Mouse (Mus musculus) neural tube, embryonic 13.5 days (tissue): ENCODE data around the gene Scrn1. TPM values are rescaled to one million over a fixed set of nuclear protein-coding genes. Genes with fewer than 3 reads are reported as not detected.

Experiments used
- ATAC-seq: fragments of 200-750 bp; cut with Nextera tagmentation; 2 replicates; pipeline ENCODE4 v1.8.0; 2017; ENCODE audit warnings: low read depth, mild to moderate bottlenecking, moderate TSS enrichment, moderate library complexity
- H3K27ac ChIP-seq: fragments of 300-500 bp; sonication (generic); replicated peaks from 2 replicates; pipeline ENCODE4 v1.5.1; 2015; ENCODE audit warnings: moderate library complexity, mild to moderate bottlenecking, inconsistent platforms
- H3K27me3 ChIP-seq: fragments of 300-500 bp; sonication (generic); 2 replicates; pipeline ENCODE4 v1.6.1; 2015; ENCODE audit warnings: mild to moderate bottlenecking, inconsistent platforms
- H3K36me3 ChIP-seq: fragments of 300-500 bp; sonication (generic); 2 replicates; pipeline ENCODE4 v1.6.1; 2015; ENCODE audit warnings: mild to moderate bottlenecking, inconsistent platforms
- H3K4me1 ChIP-seq: fragments of 300-500 bp; sonication (generic); replicated peaks from 2 replicates; pipeline ENCODE4 v1.6.1; 2015; ENCODE audit warnings: inconsistent platforms
- H3K4me2 ChIP-seq: fragments of 300-500 bp; sonication (generic); 2 replicates; pipeline ENCODE4 v1.6.1; 2015; ENCODE audit warnings: inconsistent platforms, mild to moderate bottlenecking, moderate library complexity
- H3K4me3 ChIP-seq: fragments of 300-500 bp; sonication (generic); 2 replicates; pipeline ENCODE4 v1.5.1; 2015; ENCODE audit warnings: mild to moderate bottlenecking, inconsistent platforms
- H3K9ac ChIP-seq: fragments of 300-500 bp; sonication (generic); 2 replicates; pipeline ENCODE4 v1.6.1; 2015; ENCODE audit warnings: moderate library complexity, mild to moderate bottlenecking, inconsistent platforms
- H3K9me3 ChIP-seq: fragments of 300-500 bp; sonication (generic); 2 replicates; pipeline ENCODE4 v1.6.1; 2016; ENCODE audit warnings: inconsistent platforms
- WGBS: fragments of 180-500 bp; shearing (Covaris S2); methylation state at CpG from one replicate; pipeline ENCODE4 v1.1.7; 2015; 5-methylcytosine and 5-hydroxymethylcytosine counted together
- polyA plus RNA-seq: library from polyadenylated mRNA; unstranded; fragments of >200 nt; fragmentation: Nextera tagmentation; extraction: Ambion mirVana; gene quantifications from 2 replicates; pipeline ENCODE4 v1.2.1, GENCODE M21; 2015

Scrn1 gene
- polyA plus RNA-seq, 1 experiment from 2014 or later = 95.5 TPM

DNA sequence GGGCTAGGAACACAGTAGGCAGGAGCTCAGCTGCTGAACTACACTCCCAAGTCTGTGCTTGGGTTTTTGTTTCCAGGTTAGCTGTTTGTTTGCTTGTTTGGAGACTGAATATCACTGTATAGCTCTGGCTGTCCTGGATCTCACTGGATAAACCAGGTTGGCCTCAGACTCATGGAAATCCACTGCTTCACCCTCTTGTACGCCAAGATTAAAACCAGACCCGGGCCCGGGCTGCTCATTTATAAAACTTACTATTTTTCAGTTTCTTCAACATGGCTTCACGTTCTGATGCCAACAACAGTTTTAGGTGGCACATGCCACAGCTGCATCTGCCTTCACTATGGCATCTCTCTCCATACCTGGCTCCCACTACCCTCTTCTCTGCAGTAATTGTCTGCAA is 2.7 kb downstream of the Scrn1 start:
- 88% methylated on average over 4 of the region's 4 CpGs for WGBS
- ATAC-seq = no peak
- Histone ChIP-seq H3K4me2 (peak overlapping the region; percentile 80), H3K4me1 (peaks cover 68% of the 10 kb centered on the region), H3K36me3 (no peaks in the 10 kb centered on the region), H3K9me3 (no peaks in the 10 kb centered on the region), H3K4me3 (0 out of 2 replicates have a peak overlapping the region, but pooled peaks have one; percentile 68), H3K9ac (peak overlapping the region; percentile 89), H3K27me3 (no peaks in the 10 kb centered on the region), H3K27ac (no peak overlapping the region)

DNA sequence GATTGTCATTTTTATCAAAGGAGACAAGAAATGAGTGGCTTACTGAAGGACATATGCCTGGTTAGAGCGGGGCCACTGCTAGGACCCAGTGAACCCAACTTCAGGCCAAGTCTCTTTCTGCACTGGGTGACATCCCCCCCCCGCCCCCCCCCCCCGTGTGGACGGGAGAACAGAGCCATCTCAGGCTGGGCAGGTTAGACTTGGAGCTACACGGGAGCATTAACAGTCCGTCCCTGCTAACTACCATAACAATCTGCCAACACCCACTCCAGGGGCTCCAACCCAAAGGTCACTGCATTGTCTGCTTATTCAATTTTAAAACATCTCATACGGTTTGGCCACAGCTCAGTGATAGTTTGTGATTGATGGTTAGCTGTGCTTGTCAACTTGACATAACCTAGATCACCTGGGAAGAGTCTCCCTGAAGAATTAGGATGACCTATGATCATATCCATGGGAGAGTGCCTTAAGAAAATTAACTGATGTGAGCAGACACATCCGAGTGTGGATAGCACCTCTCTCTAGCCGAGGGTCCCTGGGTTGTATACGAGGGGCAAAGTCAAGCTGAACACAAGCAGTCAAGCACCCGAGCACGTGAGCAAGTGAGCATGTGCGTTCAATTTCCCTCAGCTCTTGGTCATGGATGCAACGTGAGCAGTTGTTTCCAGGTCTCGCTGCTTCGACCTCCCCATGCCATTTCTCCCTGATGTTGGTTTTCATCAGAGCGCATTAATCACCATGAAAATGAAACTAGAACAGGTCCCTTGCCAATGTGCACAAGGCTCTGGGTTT is 4.1 kb downstream of the Scrn1 start:
- no peaks in the 10 kb centered on the region for H3K9me3 ChIP-seq
- H3K27ac ChIP-seq = no peak overlapping the region
- no peaks in the 10 kb centered on the region for H3K27me3 ChIP-seq
- H3K4me3 ChIP-seq = no peak overlapping the region
- no peak for ATAC-seq
- WGBS = 76% methylated on average over 17 of the region's 17 CpGs
- 0 out of 2 replicates have a peak, but pooled peaks cover 3% of the 10 kb centered on the region for H3K36me3 ChIP-seq
- H3K9ac ChIP-seq = no peak overlapping the region
- peak overlapping the region; percentile 21 for H3K4me2 ChIP-seq
- peaks cover 61% of the 10 kb centered on the region for H3K4me1 ChIP-seq

DNA sequence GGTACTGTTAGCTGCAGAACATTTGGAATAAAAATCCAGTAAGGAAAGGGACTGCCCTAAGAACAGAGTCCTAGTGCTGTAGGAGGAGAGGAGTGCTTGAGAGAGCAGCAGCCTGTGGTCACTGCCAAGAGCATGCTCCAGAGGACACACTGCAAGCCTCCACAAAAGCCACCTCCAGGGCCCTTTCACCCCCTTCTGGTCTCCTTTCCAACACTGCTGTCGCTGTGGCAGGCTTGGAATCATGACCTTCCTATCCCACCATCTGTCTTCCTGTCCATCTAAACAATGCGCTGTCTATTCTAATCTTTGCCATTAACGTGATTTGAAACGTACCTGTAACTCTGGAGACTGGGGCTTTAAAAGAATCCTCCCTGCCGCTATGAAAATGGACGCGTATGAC is 7.8 kb downstream of the Scrn1 start:
- Histone ChIP-seq H3K4me3 (no peak overlapping the region), H3K36me3 (0 out of 2 replicates have a peak, but pooled peaks cover 3% of the 10 kb centered on the region), H3K27ac (no peak overlapping the region), H3K27me3 (0 out of 2 replicates have a peak, but pooled peaks cover 8% of the 10 kb centered on the region), H3K4me2 (no peak overlapping the region), H3K9me3 (no peaks in the 10 kb centered on the region), H3K4me1 (peaks cover 52% of the 10 kb centered on the region), H3K9ac (no peak overlapping the region)
- WGBS = 56% methylated on average over 7 of the region's 7 CpGs
- no peak for ATAC-seq

DNA sequence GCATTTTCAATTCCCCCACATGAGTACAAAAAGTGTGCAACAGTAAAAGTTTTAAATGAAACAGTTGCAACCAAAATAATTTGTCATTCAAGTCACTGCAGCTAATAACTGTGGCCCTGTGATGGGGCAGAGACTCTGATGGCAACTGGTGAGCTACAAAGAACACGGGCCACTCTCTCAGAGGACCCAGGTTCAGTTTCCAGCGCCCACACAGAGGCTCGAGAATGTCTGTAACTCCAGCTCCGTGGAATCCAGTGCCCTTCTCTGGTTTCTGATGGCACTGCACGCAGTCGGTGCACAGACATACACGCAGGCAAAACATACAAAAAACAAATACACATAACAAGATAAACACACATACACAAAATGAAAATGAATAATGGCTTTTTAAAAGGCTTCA is 8.6 kb downstream of the Scrn1 start:
- Histone ChIP-seq H3K9ac (no peak overlapping the region), H3K27me3 (0 out of 2 replicates have a peak, but pooled peaks cover 8% of the 10 kb centered on the region), H3K27ac (no peak overlapping the region), H3K9me3 (no peaks in the 10 kb centered on the region), H3K4me1 (peaks cover 55% of the 10 kb centered on the region), H3K4me2 (no peak overlapping the region), H3K4me3 (no peak overlapping the region), H3K36me3 (0 out of 2 replicates have a peak, but pooled peaks cover 3% of the 10 kb centered on the region)
- WGBS = 94% methylated on average over 7 of the region's 7 CpGs
- no peak for ATAC-seq

DNA sequence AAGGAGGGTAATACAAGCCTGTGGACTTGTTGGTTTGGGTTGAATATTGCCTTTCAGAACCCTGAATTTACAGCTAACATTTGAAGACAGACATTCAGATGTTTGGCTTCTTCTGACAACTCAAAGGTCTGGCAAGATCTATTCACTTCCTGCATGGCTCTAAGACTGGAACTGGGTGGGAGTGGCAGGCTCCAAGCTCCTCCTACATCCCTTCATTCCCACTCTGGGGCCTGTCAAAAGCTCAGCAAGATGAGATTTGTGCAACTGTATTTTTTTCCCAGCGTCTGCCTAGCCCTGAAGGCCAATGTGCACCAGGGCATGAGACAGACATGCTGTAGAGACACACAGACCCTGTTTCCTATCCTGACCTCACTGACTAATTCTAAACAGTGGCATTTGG is 10.5 kb downstream of the Scrn1 start:
- Histone ChIP-seq H3K36me3 (peaks cover 6% of the 10 kb centered on the region; the same call in 1 of the 2 replicates), H3K4me2 (no peak overlapping the region), H3K4me3 (no peak overlapping the region), H3K9me3 (no peaks in the 10 kb centered on the region), H3K27ac (peak overlapping the region; percentile 46; the same call in 1 of the 2 replicates), H3K4me1 (peaks cover 67% of the 10 kb centered on the region), H3K27me3 (0 out of 2 replicates have a peak, but pooled peaks cover 8% of the 10 kb centered on the region), H3K9ac (no peak overlapping the region)
- no peak for ATAC-seq
- WGBS = 53% methylated on average over 1 of the region's 1 CpGs

DNA sequence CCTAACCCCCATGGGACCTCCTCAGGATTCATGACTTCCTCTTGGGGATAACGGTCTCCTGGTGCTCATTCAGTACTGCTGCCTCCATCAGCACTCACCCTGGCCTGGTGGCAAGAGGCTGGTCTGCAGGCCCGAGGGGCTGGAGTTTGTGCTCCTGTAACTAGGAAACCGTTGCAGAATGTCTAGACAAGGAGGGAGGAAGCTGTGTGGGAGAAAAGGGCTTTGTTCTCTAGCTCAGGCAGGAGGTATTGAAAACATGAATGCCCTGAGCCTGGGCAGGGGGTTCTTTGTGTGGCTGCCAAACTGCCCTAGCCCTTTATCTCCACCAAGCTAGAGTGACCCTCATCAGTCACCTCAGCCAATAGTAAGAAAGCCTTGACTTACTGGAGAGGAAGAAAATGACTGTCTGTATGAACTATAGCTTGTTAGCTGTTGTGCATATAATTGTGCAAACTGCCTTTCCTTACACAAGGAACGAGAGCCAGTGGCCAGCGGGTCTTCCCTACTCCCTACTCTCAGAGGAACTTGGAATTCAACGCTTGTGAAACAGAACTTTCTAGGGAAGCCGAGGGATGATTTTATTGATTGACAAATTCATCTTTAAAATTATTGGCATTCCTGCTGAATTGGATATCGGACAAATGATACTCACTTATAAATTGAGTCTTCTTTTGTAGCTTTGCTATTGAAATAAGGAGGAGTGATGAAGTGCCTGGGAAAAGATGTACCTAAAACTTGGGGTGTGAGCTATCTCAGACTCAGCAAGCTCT is 11.8 kb downstream of the Scrn1 start:
- Histone ChIP-seq H3K9me3 (no peaks in the 10 kb centered on the region), H3K27ac (peak overlapping the region; percentile 59), H3K4me3 (no peak overlapping the region), H3K9ac (no peak overlapping the region), H3K4me1 (peaks cover 73% of the 10 kb centered on the region), H3K36me3 (peaks cover 6% of the 10 kb centered on the region; the same call in 1 of the 2 replicates), H3K27me3 (0 out of 2 replicates have a peak, but pooled peaks cover 8% of the 10 kb centered on the region), H3K4me2 (no peak overlapping the region)
- ATAC-seq = peak; percentile 77
- 10% methylated on average over 8 of the region's 8 CpGs for WGBS

DNA sequence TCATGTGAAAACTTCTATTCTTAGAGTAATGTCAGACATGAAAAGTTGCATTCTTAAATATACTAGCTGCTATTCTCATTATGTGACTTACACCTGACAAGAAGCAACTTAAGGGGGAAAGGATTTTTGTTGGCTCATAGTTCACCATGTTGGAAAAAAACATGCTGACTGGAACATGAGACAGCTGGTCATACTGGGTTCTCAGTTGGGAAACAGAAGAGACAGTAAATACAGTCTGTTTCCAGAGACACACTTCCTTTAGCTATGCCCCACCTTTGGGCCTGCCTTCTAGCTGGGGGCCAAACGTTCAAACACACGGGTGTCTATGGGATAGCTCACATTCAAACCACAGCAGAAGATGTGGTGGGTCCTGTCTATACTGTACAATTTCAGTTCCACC is 12.7 kb downstream of the Scrn1 start:
- peak overlapping the region; percentile 59 for H3K27ac ChIP-seq
- H3K9me3 ChIP-seq = no peaks in the 10 kb centered on the region
- H3K27me3 ChIP-seq = 0 out of 2 replicates have a peak, but pooled peaks cover 8% of the 10 kb centered on the region
- H3K9ac ChIP-seq = no peak overlapping the region
- H3K36me3 ChIP-seq = peaks cover 6% of the 10 kb centered on the region; the same call in 1 of the 2 replicates
- no peak for ATAC-seq
- H3K4me3 ChIP-seq = no peak overlapping the region
- no peak overlapping the region for H3K4me2 ChIP-seq
- H3K4me1 ChIP-seq = peaks cover 79% of the 10 kb centered on the region
- 45% methylated on average over 2 of the region's 2 CpGs for WGBS

DNA sequence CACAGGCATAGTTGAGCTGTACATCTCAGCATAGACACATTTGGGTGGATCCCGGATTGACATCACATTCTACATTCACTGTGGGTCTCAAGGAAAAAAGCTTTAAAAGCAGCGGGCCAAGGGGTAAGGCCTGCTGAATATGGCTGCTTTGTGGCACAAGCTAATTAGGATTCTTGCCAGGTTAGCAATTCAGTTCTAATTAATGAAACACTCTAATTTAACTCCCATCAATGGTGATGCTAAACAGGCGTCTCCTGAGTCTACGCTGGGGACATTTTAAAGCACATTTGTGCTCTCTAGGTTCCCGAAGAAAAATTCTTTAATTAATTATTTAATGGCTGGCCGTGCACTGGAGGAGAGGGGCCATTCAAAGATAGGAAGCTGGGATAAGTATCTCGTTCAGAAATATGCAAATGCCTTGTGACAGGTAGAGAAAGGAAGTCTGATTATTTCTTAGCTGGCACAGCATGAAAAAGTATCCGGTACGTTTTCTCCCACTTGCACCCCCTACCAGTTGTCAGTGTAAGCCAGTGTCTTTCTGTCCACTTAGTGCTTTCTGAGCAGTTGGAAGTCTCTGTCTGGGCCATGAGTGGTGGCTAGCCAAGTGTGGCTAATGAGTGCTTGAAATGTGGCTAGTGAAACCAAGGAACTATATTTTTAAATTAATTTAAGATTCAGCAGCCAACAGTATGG is 13.4 kb downstream of the Scrn1 start:
- H3K27ac ChIP-seq = peak overlapping the region; percentile 55
- no peaks in the 10 kb centered on the region for H3K9me3 ChIP-seq
- no peak overlapping the region for H3K9ac ChIP-seq
- 0 out of 2 replicates have a peak, but pooled peaks cover 8% of the 10 kb centered on the region for H3K27me3 ChIP-seq
- 25% methylated on average over 9 of the region's 9 CpGs for WGBS
- ATAC-seq = peak; percentile 74
- no peak overlapping the region for H3K4me3 ChIP-seq
- H3K36me3 ChIP-seq = peaks cover 6% of the 10 kb centered on the region; the same call in 1 of the 2 replicates
- H3K4me2 ChIP-seq = peak overlapping the region; percentile 11; the same call in 1 of the 2 replicates
- H3K4me1 ChIP-seq = peaks cover 81% of the 10 kb centered on the region

DNA sequence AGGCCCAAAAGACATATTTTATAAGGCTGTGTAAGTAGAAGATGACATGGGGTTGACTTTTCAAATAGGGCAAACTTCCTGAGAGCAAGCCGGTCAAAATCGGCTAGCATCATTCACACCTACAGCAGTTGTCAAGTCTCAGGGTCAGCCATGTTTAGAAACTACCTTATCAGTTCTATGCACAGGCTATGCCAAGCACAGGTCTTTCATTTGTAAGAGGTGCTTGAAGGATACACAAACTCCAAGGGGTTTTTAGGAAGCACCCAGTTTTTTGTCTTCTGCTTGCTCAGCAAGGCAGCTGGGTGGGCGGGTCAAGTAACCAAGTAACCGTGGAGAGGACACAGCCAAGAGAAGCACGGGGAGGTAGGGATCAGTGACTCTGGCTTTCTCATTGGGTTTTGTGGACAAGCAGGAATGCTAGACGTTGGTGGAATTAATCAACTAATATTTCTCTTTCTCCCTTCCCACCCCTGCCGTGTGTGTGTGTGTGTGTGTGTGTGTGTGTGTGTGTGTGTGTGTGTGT is 15.4 kb downstream of the Scrn1 start:
- Histone ChIP-seq H3K27ac (no peak overlapping the region), H3K36me3 (peaks cover 3% of the 10 kb centered on the region; the same call in 1 of the 2 replicates), H3K4me2 (no peak overlapping the region), H3K4me3 (no peak overlapping the region), H3K27me3 (0 out of 2 replicates have a peak, but pooled peaks cover 6% of the 10 kb centered on the region), H3K9me3 (no peaks in the 10 kb centered on the region), H3K4me1 (peaks cover 79% of the 10 kb centered on the region), H3K9ac (no peak overlapping the region)
- ATAC-seq = no peak
- 68% methylated on average over 6 of the region's 7 CpGs for WGBS

DNA sequence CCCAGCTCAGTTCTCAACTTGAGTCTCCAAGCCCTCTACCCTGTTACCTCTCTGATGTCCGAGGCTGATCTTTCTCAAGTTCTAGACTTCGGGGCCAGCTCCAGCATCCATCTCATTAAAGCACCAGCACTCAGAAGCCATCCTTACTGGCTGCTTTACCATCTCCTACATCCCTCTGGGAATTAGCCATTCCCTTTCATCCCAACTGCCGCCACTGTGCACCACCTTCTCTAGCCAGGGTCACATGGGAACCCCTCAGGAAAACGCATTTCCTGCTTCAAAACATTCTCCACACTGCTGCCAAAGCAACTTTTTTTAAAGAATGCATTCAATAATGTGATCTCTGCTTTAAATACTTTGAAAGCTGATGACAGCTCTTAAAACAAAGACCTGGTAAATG is 17.0 kb downstream of the Scrn1 start:
- 65% methylated on average over 4 of the region's 4 CpGs for WGBS
- H3K4me1 ChIP-seq = peaks cover 63% of the 10 kb centered on the region

DNA sequence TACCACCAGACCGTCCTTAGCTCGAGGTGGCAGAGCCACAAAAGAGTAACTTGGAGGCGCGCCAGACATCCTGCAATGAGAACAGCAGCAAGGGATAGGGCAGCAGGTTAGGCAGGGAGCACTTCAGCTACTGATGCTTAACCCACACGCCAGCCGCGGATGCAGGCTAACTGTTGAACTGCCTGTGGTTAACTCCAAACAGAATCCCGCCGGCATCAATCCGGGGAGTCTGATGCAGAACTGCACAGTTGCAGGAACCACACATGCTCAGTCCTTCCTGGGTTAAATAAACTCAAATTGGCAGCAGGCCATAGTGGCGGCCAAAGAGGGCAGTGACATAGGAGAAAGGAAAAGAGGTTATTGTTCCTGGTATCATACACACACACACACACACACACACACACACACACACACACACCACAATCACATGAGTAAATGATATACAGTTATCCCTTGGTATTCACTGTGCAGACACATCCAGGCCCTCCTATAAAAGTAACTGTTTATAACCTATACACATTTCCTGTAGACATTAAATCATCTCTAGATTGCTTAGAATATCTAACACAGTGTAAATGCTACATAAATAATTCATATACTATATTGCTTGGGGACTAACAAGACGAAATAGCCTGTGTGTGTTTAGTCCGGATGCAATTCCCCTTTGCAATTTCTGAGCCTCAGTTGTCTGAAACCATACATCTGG is 17.8 kb downstream of the Scrn1 start:
- H3K9me3 ChIP-seq = no peaks in the 10 kb centered on the region
- WGBS = 49% methylated on average over 13 of the region's 13 CpGs

More for the DNA sequence above, 17.0 kb downstream of the Scrn1 start:
- no peak overlapping the region for H3K4me3 ChIP-seq
- H3K36me3 ChIP-seq = peaks cover 9% of the 10 kb centered on the region; the same call in 1 of the 2 replicates
- peak overlapping the region; percentile 59; the same call in 1 of the 2 replicates for H3K27ac ChIP-seq
- H3K9ac ChIP-seq = no peak overlapping the region
- H3K27me3 ChIP-seq = no peaks in the 10 kb centered on the region
- H3K9me3 ChIP-seq = no peaks in the 10 kb centered on the region
- no peak for ATAC-seq
- no peak overlapping the region for H3K4me2 ChIP-seq

More for the DNA sequence above, 17.8 kb downstream of the Scrn1 start:
- no peak overlapping the region for H3K9ac ChIP-seq
- no peak overlapping the region for H3K4me2 ChIP-seq
- no peak overlapping the region for H3K4me3 ChIP-seq
- peaks cover 15% of the 10 kb centered on the region for H3K36me3 ChIP-seq
- peak overlapping the region; percentile 59 for H3K27ac ChIP-seq
- H3K27me3 ChIP-seq = no peaks in the 10 kb centered on the region
- ATAC-seq = peak; percentile 65
- peaks cover 55% of the 10 kb centered on the region for H3K4me1 ChIP-seq
